Mouse (Mus musculus): ENCODE measurements around the gene Csf2rb. TPM values are rescaled to one million over a fixed set of nuclear protein-coding genes. Genes with fewer than 3 reads are reported as not detected.
"Not testable (repeated sequence)": the region's sequence is repeated elsewhere in the genome, so short reads cannot be mapped to it uniquely, and the experiment has no call there.

Gene Csf2rb
- polyA plus RNA-seq, 1 experiment from 2014 or later, result 0.89 TPM

DNA sequence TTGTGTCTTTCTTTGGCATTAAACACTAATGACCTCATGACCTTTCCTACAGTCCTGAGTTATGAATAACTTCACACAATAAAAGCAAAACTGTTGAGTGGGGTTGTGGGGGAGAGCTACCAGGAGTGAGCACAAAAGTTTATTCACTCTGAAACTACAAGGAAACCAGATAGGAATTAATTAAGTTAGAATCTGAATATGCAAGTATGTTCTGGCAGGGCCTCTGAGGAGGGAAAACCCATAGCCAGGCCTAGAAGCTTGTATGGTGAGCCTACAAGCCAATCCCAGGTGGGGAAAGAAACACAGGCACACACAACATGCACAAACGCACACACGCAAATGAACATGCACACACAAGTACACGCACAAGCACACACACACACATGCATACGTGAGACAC, 22.8 kb upstream of the Csf2rb start:
- 94% methylated on average over 4 of the region's 4 CpGs for WGBS
- H3K36me3 ChIP-seq (ENCODE audit: control insufficient read depth, insufficient read depth, low read length), result no peaks in the 10 kb centered on the region
- ATAC-seq (ENCODE audit: low FRiP score, low TSS enrichment), result no peak

DNA sequence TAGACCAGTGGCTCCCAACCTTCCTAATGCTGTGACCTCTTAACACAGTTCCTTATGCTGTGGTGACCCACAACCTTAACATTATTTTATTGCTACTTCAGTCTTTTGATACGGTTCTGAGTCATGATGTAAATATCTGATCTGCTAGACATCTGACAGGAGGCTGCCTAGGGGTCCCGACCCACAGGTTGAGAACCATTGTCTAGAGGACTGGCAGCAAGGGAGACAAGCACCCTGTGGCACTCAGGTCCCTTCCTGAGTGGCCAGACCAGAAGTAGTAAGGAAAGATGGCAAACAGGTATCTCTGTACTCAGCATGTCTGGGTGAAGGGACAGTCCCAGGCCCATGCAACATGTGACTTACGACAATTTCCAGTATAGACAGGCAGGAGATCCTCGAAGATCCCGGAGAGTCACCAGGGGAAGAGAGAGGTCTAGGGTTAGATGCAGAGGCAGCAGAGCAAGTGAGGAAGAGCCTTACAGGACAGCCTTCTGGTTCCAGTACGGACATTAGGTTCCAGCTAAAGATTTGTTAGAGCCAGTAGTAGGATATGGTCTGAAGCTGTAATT, 21.8 kb upstream of the Csf2rb start:
- H3K27ac ChIP-seq (ENCODE audit: low read depth, low read length), result no peak overlapping the region
- no peak overlapping the region for H3K4me2 ChIP-seq (replicated peaks; ENCODE audit: low read depth, low read length)
- H3K4me3 ChIP-seq (ENCODE audit: low read length), result no peak overlapping the region

More for the DNA sequence above, 22.8 kb upstream of the Csf2rb start:
- Histone ChIP-seq H3K9ac (ENCODE audit: low read depth, low read length) (no peak overlapping the region), H3K4me3 (ENCODE audit: low read length) (no peak overlapping the region), H3K4me2 (replicated peaks; ENCODE audit: low read depth, low read length) (no peak overlapping the region), H3K27ac (ENCODE audit: low read depth, low read length) (no peak overlapping the region), H3K27me3 (ENCODE audit: control insufficient read depth, insufficient read depth, low read length) (no peaks in the 10 kb centered on the region), H3K4me1 (ENCODE audit: control insufficient read depth, insufficient read depth, low read length) (no peaks in the 10 kb centered on the region), H3K9me3 (ENCODE audit: control insufficient read depth, low read length) (no peaks in the 10 kb centered on the region)

DNA sequence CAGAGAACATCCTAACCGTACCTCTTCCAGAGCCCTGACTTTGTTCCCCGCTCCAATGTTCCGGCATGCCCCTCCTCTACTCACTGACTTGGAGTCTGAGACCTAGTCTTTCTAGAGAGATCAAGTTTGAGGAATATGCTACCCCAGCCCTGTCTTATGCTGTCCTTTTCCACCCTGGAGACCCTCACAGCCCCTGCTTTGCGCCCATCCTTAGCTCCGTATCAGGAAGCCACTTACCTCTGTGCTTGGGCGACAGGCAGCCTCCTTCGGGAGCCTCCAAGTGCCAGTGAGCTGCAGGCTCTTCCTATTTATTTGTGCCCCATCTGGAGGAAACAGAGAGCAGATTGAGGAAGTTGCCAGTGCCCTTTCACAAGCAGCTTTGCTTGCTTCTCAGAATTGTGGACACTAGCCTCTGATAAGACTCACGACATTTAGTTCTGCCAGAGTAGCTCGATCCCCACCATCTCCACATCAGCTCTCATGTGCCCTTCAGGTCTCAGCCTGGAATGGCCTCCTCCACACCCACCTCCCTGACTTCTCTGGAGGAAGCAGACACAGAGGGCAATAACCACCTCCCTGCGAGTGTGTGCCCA, 20.1 kb upstream of the Csf2rb start, which contains the start of gene Csf2rb2:
TSS of gene Csf2rb2 (minus strand) at position 381 of the 593 bp plus-strand sequence.
- no peak within 1 kb of the TSS for H3K27ac ChIP-seq (ENCODE audit: low read depth, low read length)
- no peak within 1 kb of the TSS for H3K4me3 ChIP-seq (ENCODE audit: low read length)
- ATAC-seq (ENCODE audit: low FRiP score, low TSS enrichment), result no peak
- no peak within 1 kb of the TSS for H3K4me2 ChIP-seq (replicated peaks; ENCODE audit: low read depth, low read length)
- H3K4me1 ChIP-seq (ENCODE audit: control insufficient read depth, insufficient read depth, low read length), result no peaks in the 10 kb centered on the region
- no peak within 1 kb of the TSS for H3K9ac ChIP-seq (ENCODE audit: low read depth, low read length)
- no peaks in the 10 kb centered on the region for H3K27me3 ChIP-seq (ENCODE audit: control insufficient read depth, insufficient read depth, low read length)
- no peaks in the 10 kb centered on the region for H3K9me3 ChIP-seq (ENCODE audit: control insufficient read depth, low read length)
- no peaks in the 10 kb centered on the region for H3K36me3 ChIP-seq (ENCODE audit: control insufficient read depth, insufficient read depth, low read length)
- 75% methylated on average over 10 of the region's 10 CpGs for whole genome bisulfite sequencing

More for the DNA sequence above, 21.8 kb upstream of the Csf2rb start:
- H3K27me3 ChIP-seq (ENCODE audit: control insufficient read depth, insufficient read depth, low read length), result no peaks in the 10 kb centered on the region
- H3K9me3 ChIP-seq (ENCODE audit: control insufficient read depth, low read length), result no peaks in the 10 kb centered on the region
- no peak overlapping the region for H3K9ac ChIP-seq (ENCODE audit: low read depth, low read length)
- 90% methylated on average over 6 of the region's 6 CpGs for WGBS
- no peaks in the 10 kb centered on the region for H3K4me1 ChIP-seq (ENCODE audit: control insufficient read depth, insufficient read depth, low read length)
- ATAC-seq (ENCODE audit: low FRiP score, low TSS enrichment), result no peak
- H3K36me3 ChIP-seq (ENCODE audit: control insufficient read depth, insufficient read depth, low read length), result no peaks in the 10 kb centered on the region

DNA sequence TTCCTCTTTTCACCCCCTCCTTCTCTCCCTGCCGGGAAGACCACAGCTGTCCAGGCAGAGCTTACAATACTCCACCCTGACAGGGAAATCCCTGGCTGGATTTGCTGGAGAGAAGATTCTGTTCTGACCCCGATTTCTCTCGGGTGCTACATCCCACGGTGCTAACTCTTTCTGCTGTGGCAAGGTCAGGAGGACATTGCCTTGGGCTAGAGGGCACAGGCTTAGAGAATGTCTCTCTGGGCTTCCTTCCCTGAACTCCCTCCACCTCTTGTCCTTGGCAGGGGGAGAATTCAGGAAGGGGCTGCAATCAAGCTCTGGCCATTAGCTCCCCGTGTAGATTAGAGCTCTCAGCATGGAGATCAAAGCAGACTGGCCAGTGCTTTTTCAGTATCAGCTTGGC, 15.7 kb upstream of the Csf2rb start:
- Histone ChIP-seq H3K4me3 (ENCODE audit: low read length) (no peak overlapping the region), H3K27me3 (ENCODE audit: control insufficient read depth, insufficient read depth, low read length) (no peaks in the 10 kb centered on the region)
- WGBS, result 14% methylated on average over 5 of the region's 5 CpGs

DNA sequence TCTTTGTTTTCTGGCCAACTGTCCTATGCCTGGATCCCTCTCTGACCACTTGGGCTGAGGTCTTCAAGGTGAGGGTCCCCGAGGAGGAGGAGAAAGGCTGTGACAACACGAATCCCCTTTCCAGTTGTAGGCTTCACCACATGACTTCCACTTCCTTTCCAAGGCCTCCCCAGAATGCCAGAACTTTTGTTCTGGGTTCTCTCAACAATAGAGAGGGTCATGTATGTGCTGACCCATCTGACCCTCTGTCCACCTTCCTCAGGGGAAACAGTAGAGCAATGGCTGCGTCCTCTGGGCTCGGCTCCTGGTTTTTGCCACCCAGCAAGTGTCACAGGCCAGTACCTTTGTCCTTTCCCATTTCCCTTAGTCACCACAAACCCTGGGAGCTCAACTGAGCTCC, 14.6 kb upstream of the Csf2rb start:
- 84% methylated on average over 4 of the region's 4 CpGs for WGBS

More for the DNA sequence above, 15.7 kb upstream of the Csf2rb start:
- H3K4me2 ChIP-seq (replicated peaks; ENCODE audit: low read depth, low read length), result no peak overlapping the region
- ATAC-seq (ENCODE audit: low FRiP score, low TSS enrichment), result no peak
- H3K36me3 ChIP-seq (ENCODE audit: control insufficient read depth, insufficient read depth, low read length), result no peaks in the 10 kb centered on the region
- H3K27ac ChIP-seq (ENCODE audit: low read depth, low read length), result no peak overlapping the region
- H3K9ac ChIP-seq (ENCODE audit: low read depth, low read length), result no peak overlapping the region
- no peaks in the 10 kb centered on the region for H3K9me3 ChIP-seq (ENCODE audit: control insufficient read depth, low read length)
- no peaks in the 10 kb centered on the region for H3K4me1 ChIP-seq (ENCODE audit: control insufficient read depth, insufficient read depth, low read length)

DNA sequence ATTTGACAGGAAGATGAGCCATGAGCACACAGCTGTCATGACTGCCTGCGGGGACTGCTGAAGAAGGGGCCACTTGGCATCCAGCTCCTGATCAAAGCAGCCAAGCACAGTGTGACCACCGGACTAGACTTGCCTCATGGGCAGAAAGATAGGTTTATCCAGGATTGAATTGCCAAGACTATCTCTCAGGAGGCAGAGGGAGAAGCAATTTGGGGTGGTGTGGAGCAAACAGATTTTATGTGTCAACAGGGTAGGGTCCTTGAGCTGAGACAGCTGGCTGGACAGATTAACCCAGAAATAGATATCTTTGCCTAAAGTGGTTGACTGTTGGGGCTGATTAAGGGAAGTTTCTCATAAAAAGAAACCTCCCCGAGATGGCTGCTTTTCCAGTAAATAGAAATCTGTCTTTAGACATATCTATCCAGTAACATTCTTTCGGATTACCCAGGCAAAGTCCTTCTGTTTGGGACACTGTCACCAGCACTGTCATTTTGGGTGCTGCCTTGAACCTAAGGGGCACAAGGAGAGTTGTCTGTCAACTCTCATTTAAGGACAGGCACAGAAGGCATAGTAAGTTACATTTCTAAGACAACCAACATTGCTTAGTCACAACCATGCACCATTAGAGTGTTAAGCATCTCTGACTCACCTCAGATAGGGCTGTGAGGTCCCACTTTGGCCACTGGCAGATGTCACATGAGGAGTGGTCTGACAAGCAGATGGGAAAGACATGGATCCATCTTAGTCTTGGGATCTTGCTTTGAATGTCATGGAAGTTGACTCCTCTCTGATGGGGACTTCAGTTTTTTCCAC, 12.9 kb upstream of the Csf2rb start:
- ATAC-seq (ENCODE audit: low FRiP score, low TSS enrichment); H3K36me3 ChIP-seq (ENCODE audit: control insufficient read depth, insufficient read depth, low read length); H3K27ac ChIP-seq (ENCODE audit: low read depth, low read length); H3K4me3 ChIP-seq (ENCODE audit: low read length); H3K27me3 ChIP-seq (ENCODE audit: control insufficient read depth, insufficient read depth, low read length); H3K9ac ChIP-seq (ENCODE audit: low read depth, low read length); H3K4me2 ChIP-seq (replicated peaks; ENCODE audit: low read depth, low read length); H3K9me3 ChIP-seq (ENCODE audit: control insufficient read depth, low read length); H3K4me1 ChIP-seq (ENCODE audit: control insufficient read depth, insufficient read depth, low read length): not testable (repeated sequence)
- WGBS, result 53% methylated on average over 4 of the region's 4 CpGs

More for the DNA sequence above, 14.6 kb upstream of the Csf2rb start:
- no peaks in the 10 kb centered on the region for H3K9me3 ChIP-seq (ENCODE audit: control insufficient read depth, low read length)
- H3K4me2 ChIP-seq (replicated peaks; ENCODE audit: low read depth, low read length), result no peak overlapping the region
- H3K36me3 ChIP-seq (ENCODE audit: control insufficient read depth, insufficient read depth, low read length), result no peaks in the 10 kb centered on the region
- H3K27me3 ChIP-seq (ENCODE audit: control insufficient read depth, insufficient read depth, low read length), result no peaks in the 10 kb centered on the region
- H3K4me3 ChIP-seq (ENCODE audit: low read length), result no peak overlapping the region
- H3K4me1 ChIP-seq (ENCODE audit: control insufficient read depth, insufficient read depth, low read length), result no peaks in the 10 kb centered on the region
- no peak overlapping the region for H3K27ac ChIP-seq (ENCODE audit: low read depth, low read length)
- no peak for ATAC-seq (ENCODE audit: low FRiP score, low TSS enrichment)
- no peak overlapping the region for H3K9ac ChIP-seq (ENCODE audit: low read depth, low read length)

DNA sequence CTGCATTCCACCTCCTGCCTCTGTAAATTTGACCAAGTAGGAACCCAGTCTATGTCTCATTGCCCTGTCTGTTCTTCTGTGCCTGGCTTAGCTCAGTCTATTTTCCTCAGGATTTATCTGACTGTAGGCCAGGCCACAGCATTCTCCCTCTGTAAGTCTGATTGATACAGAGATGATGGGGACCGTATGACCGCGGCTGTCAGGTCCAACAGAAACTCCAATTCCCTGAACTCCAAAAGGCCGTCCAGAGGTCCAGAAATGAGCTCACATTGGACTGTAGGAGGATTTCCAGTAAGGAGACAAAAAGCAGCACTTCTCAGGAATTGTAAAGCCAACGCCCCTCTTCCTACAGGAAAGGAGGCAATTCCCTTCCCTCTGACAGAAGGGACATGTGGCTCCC, 11.9 kb upstream of the Csf2rb start:
- not testable (repeated sequence) for H3K27me3 ChIP-seq (ENCODE audit: control insufficient read depth, insufficient read depth, low read length); ATAC-seq (ENCODE audit: low FRiP score, low TSS enrichment); H3K4me2 ChIP-seq (replicated peaks; ENCODE audit: low read depth, low read length); H3K9me3 ChIP-seq (ENCODE audit: control insufficient read depth, low read length); H3K27ac ChIP-seq (ENCODE audit: low read depth, low read length); H3K36me3 ChIP-seq (ENCODE audit: control insufficient read depth, insufficient read depth, low read length); H3K9ac ChIP-seq (ENCODE audit: low read depth, low read length); H3K4me3 ChIP-seq (ENCODE audit: low read length); H3K4me1 ChIP-seq (ENCODE audit: control insufficient read depth, insufficient read depth, low read length)
- 84% methylated on average over 5 of the region's 5 CpGs for WGBS

DNA sequence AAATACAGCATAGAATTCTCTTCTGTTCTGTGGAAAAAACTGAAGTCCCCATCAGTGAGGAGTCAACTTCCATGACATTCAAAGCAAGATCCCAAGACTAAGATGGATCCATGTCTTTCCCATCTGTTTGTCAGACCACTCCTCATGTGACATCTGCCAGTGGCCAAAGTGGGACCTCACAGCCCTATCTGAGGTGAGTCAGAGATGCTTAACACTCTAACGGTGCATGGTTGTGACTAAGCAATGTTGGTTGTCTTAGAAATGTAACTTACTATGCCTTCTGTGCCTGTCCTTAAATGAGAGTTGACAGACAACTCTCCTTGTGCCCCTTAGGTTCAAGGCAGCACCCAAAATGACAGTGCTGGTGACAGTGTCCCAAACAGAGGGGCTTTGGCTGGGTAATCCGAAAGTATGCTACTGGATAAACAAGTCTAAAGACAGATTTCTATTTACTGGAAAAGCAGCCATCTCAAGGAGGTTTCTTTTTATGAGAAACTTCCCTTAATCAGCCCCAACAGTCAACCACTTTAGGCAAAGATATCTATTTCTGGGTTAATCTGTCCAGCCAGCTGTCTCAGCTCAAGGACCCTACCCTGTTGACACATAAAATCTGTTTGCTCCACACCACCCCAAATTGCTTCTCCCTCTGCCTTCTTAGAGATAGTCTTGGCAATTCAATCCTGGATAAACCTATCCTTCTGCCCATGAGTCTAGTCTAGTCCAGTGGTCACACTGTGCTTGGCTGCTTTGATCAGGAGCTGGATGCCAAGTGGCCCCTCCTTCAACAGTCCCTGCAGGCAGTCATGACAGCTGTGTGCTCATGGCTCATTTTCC, 7.0 kb upstream of the Csf2rb start:
- H3K27me3 ChIP-seq (ENCODE audit: control insufficient read depth, insufficient read depth, low read length); ATAC-seq (ENCODE audit: low FRiP score, low TSS enrichment); H3K4me3 ChIP-seq (ENCODE audit: low read length); H3K9ac ChIP-seq (ENCODE audit: low read depth, low read length); H3K36me3 ChIP-seq (ENCODE audit: control insufficient read depth, insufficient read depth, low read length); H3K4me1 ChIP-seq (ENCODE audit: control insufficient read depth, insufficient read depth, low read length); H3K9me3 ChIP-seq (ENCODE audit: control insufficient read depth, low read length); H3K27ac ChIP-seq (ENCODE audit: low read depth, low read length); H3K4me2 ChIP-seq (replicated peaks; ENCODE audit: low read depth, low read length): not testable (repeated sequence)
- 60% methylated on average over 2 of the region's 2 CpGs for WGBS

All from kidney, embryonic 14.5 days (tissue).